Mouse (Mus musculus) forebrain, embryonic 14.5 days (tissue): Measurements from ENCODE around the gene Ddx4. TPM values are rescaled to one million over a fixed set of nuclear protein-coding genes. Genes with fewer than 3 reads are reported as not detected.
A peak's percentile ranks its signal among the peaks of the same experiment; 100 is the strongest.
"Not testable (repeated sequence)": the region's sequence is repeated elsewhere in the genome, so short reads cannot be mapped to it uniquely, and the experiment has no call there.

Source experiments
- ATAC-seq: fragments of 200-750 bp; cut with Nextera tagmentation; 2 replicates; pipeline ENCODE4 v1.8.0; 2017; ENCODE audit warnings: mild to moderate bottlenecking, moderate library complexity
- DNase-seq: peaks from one replicate; pipeline ENCODE4 v3.0.0-alpha.2; 2015; ENCODE audit warnings: low spot score
- H3K27ac ChIP-seq: fragments of 300-500 bp; sonication (generic); 2 replicates; pipeline ENCODE4 v1.5.1; 2014; ENCODE audit warnings: low read depth, mild to moderate bottlenecking, control low read depth, low read length, moderate library complexity
- H3K27me3 ChIP-seq: fragments of 300-500 bp; sonication (generic); replicated peaks from 2 replicates; pipeline ENCODE4 v1.6.1; 2014; ENCODE audit warnings: low read length, control low read depth, mixed read lengths; ENCODE audit not compliant: control insufficient read depth, insufficient read depth
- H3K36me3 ChIP-seq: fragments of 300-500 bp; sonication (generic); 2 replicates; pipeline ENCODE4 v1.6.1; 2014; ENCODE audit warnings: low read length, control low read depth; ENCODE audit not compliant: control insufficient read depth, insufficient read depth
- H3K4me1 ChIP-seq: fragments of 300-500 bp; sonication (generic); 2 replicates; pipeline ENCODE4 v1.6.1; 2014; ENCODE audit warnings: antibody characterized with exemption, low read length, control low read depth; ENCODE audit not compliant: control insufficient read depth, insufficient read depth
- H3K4me2 ChIP-seq: fragments of 300-500 bp; sonication (generic); 2 replicates; pipeline ENCODE4 v1.6.1; 2014; ENCODE audit warnings: mild to moderate bottlenecking, control low read depth, low read length
- H3K4me3 ChIP-seq: fragments of 300-500 bp; sonication (generic); 2 replicates; pipeline ENCODE4 v1.5.1; 2014; ENCODE audit warnings: low read depth, low read length, control low read depth
- H3K9ac ChIP-seq: fragments of 300-500 bp; sonication (generic); 2 replicates; pipeline ENCODE4 v1.6.1; 2014; ENCODE audit warnings: mild to moderate bottlenecking, low read length, control low read depth, moderate library complexity
- H3K9me3 ChIP-seq: fragments of 300-500 bp; sonication (generic); replicated peaks from 2 replicates; pipeline ENCODE4 v1.6.1; 2016; ENCODE audit warnings: low read length, control low read depth, mixed read lengths; ENCODE audit not compliant: control insufficient read depth
- WGBS: fragments of 180-500 bp; shearing (Covaris S2); extraction: QIAGEN DNeasy Blood & Tissue Kit; methylation state at CpG from one replicate; pipeline ENCODE4 v1.1.7; 2014; 5-methylcytosine and 5-hydroxymethylcytosine counted together
- polyA plus RNA-seq: library from polyadenylated mRNA; unstranded; fragments of >200 nt; fragmentation: Nextera tagmentation; extraction: Ambion mirVana; gene quantifications from 2 replicates; pipeline ENCODE4 v1.2.1, GENCODE M21; 2014

Ddx4 gene
- polyA plus RNA-seq, 1 experiment from 2014 or later = 0.93 TPM

- DNase-seq (peak; percentile 63), ATAC-seq (peak; percentile 25; the same call in 1 of the 2 replicates)
- H3K4me2 ChIP-seq = no peak overlapping the region
- H3K27ac ChIP-seq = 0 out of 2 replicates have a peak overlapping the region, but pooled peaks have one; percentile 1
- H3K9me3 ChIP-seq = no peaks in the 10 kb centered on the region
- no peak overlapping the region for H3K9ac ChIP-seq
- H3K4me1 ChIP-seq = peaks cover 10% of the 10 kb centered on the region
- no peaks in the 10 kb centered on the region for H3K36me3 ChIP-seq
- no peaks in the 10 kb centered on the region for H3K27me3 ChIP-seq
- WGBS = 53% methylated on average over 8 of the region's 8 CpGs
- no peak overlapping the region for H3K4me3 ChIP-seq
Observed at GRCm38 (mm10) chr13:112582291-112582690, 70.0 kb downstream of the Ddx4 start.

- H3K4me2 ChIP-seq = no peak overlapping the region
- no peak overlapping the region for H3K9ac ChIP-seq
- H3K4me3 ChIP-seq = no peak overlapping the region
- H3K9me3 ChIP-seq = no peaks in the 10 kb centered on the region
- peak overlapping the region; percentile 1; the same call in 1 of the 2 replicates for H3K27ac ChIP-seq
- H3K4me1 ChIP-seq = peaks cover 10% of the 10 kb centered on the region
- DNase-seq = peak; percentile 76
- WGBS = 29% methylated on average over 3 of the region's 3 CpGs
- H3K27me3 ChIP-seq = no peaks in the 10 kb centered on the region
- ATAC-seq = peak; percentile 76
- no peaks in the 10 kb centered on the region for H3K36me3 ChIP-seq
Observed at GRCm38 (mm10) chr13:112581796-112582195, 70.5 kb downstream of the Ddx4 start.

- ATAC-seq (peak; percentile 36; the same call in 1 of the 2 replicates), DNase-seq (peak; percentile 29)
- 11% methylated on average over 11 of the region's 11 CpGs for WGBS
- H3K9ac ChIP-seq = no peak overlapping the region
- H3K36me3 ChIP-seq = no peaks in the 10 kb centered on the region
- H3K27me3 ChIP-seq = no peaks in the 10 kb centered on the region
- H3K4me3 ChIP-seq = no peak overlapping the region
- peaks cover 10% of the 10 kb centered on the region for H3K4me1 ChIP-seq
- no peak overlapping the region for H3K4me2 ChIP-seq
- no peaks in the 10 kb centered on the region for H3K9me3 ChIP-seq
- 0 out of 2 replicates have a peak overlapping the region, but pooled peaks have one; percentile 24 for H3K27ac ChIP-seq
Observed at GRCm38 (mm10) chr13:112580590-112581320, 71.5 kb downstream of the Ddx4 start.

- WGBS = 71% methylated on average over 11 of the region's 11 CpGs
- DNase-seq, H3K36me3 ChIP-seq, H3K4me3 ChIP-seq, H3K27ac ChIP-seq, H3K4me2 ChIP-seq, H3K27me3 ChIP-seq, H3K9ac ChIP-seq, ATAC-seq, H3K9me3 ChIP-seq: not testable (repeated sequence)
- peaks cover 10% of the 10 kb centered on the region for H3K4me1 ChIP-seq
Observed at GRCm38 (mm10) chr13:112578041-112578440, 74.2 kb downstream of the Ddx4 start.

GRCm38 (mm10) chr13:112573800-112574199 is 78.5 kb downstream of the Ddx4 start:
- no peaks in the 10 kb centered on the region for H3K4me1 ChIP-seq
- no peak overlapping the region for H3K4me2 ChIP-seq
- ATAC-seq (no peak), DNase-seq (no peak)
- no peak overlapping the region for H3K9ac ChIP-seq
- no peaks in the 10 kb centered on the region for H3K27me3 ChIP-seq
- H3K36me3 ChIP-seq = no peaks in the 10 kb centered on the region
- H3K4me3 ChIP-seq = no peak overlapping the region
- H3K9me3 ChIP-seq = no peaks in the 10 kb centered on the region
- no peak overlapping the region for H3K27ac ChIP-seq

- 84% methylated on average over 5 of the region's 5 CpGs for WGBS
- no peaks in the 10 kb centered on the region for H3K4me1 ChIP-seq
- H3K27ac ChIP-seq = no peak overlapping the region
- H3K9ac ChIP-seq = no peak overlapping the region
- ATAC-seq (no peak), DNase-seq (no peak)
- H3K27me3 ChIP-seq = no peaks in the 10 kb centered on the region
- no peak overlapping the region for H3K4me3 ChIP-seq
- H3K4me2 ChIP-seq = no peak overlapping the region
- no peaks in the 10 kb centered on the region for H3K36me3 ChIP-seq
- no peaks in the 10 kb centered on the region for H3K9me3 ChIP-seq
Observed at GRCm38 (mm10) chr13:112570768-112571167, 81.5 kb downstream of the Ddx4 start.

- Histone ChIP-seq H3K4me2 (no peak overlapping the region), H3K36me3 (no peaks in the 10 kb centered on the region), H3K27ac (no peak overlapping the region), H3K9me3 (no peaks in the 10 kb centered on the region), H3K27me3 (no peaks in the 10 kb centered on the region), H3K9ac (no peak overlapping the region), H3K4me1 (no peaks in the 10 kb centered on the region), H3K4me3 (no peak overlapping the region)
- ATAC-seq = no peak
- 61% methylated on average over 4 of the region's 4 CpGs for WGBS
- no peak for DNase-seq
Observed at GRCm38 (mm10) chr13:112569606-112570005, 82.7 kb downstream of the Ddx4 start.

- Histone ChIP-seq H3K36me3 (no peaks in the 10 kb centered on the region), H3K4me3 (no peak overlapping the region), H3K4me2 (no peak overlapping the region), H3K27ac (no peak overlapping the region), H3K27me3 (no peaks in the 10 kb centered on the region), H3K9me3 (no peaks in the 10 kb centered on the region), H3K4me1 (no peaks in the 10 kb centered on the region), H3K9ac (no peak overlapping the region)
- DNase-seq = no peak
- 84% methylated on average over 6 of the region's 6 CpGs for WGBS
- ATAC-seq = no peak
Observed at GRCm38 (mm10) chr13:112560554-112561138, 91.6 kb downstream of the Ddx4 start.

- H3K36me3 ChIP-seq = no peaks in the 10 kb centered on the region
- no peaks in the 10 kb centered on the region for H3K9me3 ChIP-seq
- no peak overlapping the region for H3K27ac ChIP-seq
- WGBS = 73% methylated on average over 2 of the region's 2 CpGs
- no peak overlapping the region for H3K9ac ChIP-seq
- no peak overlapping the region for H3K4me2 ChIP-seq
- H3K27me3 ChIP-seq = no peaks in the 10 kb centered on the region
- no peak for ATAC-seq
- H3K4me3 ChIP-seq = no peak overlapping the region
- no peak for DNase-seq
- H3K4me1 ChIP-seq = no peaks in the 10 kb centered on the region
Observed at GRCm38 (mm10) chr13:112556501-112556900, 95.8 kb downstream of the Ddx4 start.
